Mouse (Mus musculus) liver, postnatal 0 days (tissue): ENCODE results near the gene Igf1. TPM values are rescaled to one million over a fixed set of nuclear protein-coding genes. Genes with fewer than 3 reads are reported as not detected.

ENCODE experiments used
- ATAC-seq: fragments of 200-750 bp; cut with Nextera tagmentation; 2 replicates; pipeline ENCODE4 v1.8.0; 2017; ENCODE audit warnings: mild to moderate bottlenecking, moderate library complexity
- DNase-seq: peaks from one replicate; pipeline ENCODE4 v3.0.0-alpha.2; 2016
- H3K27ac ChIP-seq: fragments of 300-500 bp; sonication (generic); 2 replicates; pipeline ENCODE4 v1.5.1; 2014; ENCODE audit warnings: antibody characterized with exemption, moderate library complexity, mild to moderate bottlenecking, low read depth
- H3K27me3 ChIP-seq: fragments of 300-500 bp; sonication (generic); 2 replicates; pipeline ENCODE4 v1.6.1; 2014; ENCODE audit warnings: low read length, control low read depth, mixed read lengths; ENCODE audit not compliant: insufficient read depth
- H3K36me3 ChIP-seq: fragments of 300-500 bp; sonication (generic); replicated peaks from 2 replicates; pipeline ENCODE4 v1.6.1; 2014; ENCODE audit warnings: mild to moderate bottlenecking, control low read depth, low read length, moderate library complexity, mixed read lengths; ENCODE audit not compliant: insufficient read depth
- H3K4me1 ChIP-seq: fragments of 300-500 bp; sonication (generic); 2 replicates; pipeline ENCODE4 v1.6.1; 2014; ENCODE audit warnings: antibody characterized with exemption, mild to moderate bottlenecking, control low read depth; ENCODE audit not compliant: insufficient read depth
- H3K4me2 ChIP-seq: fragments of 300-500 bp; sonication (generic); 2 replicates; pipeline ENCODE4 v1.6.1; 2014; ENCODE audit warnings: low read depth, mild to moderate bottlenecking, low read length, moderate library complexity, mixed read lengths
- H3K4me3 ChIP-seq: fragments of 300-500 bp; sonication (generic); 2 replicates; pipeline ENCODE4 v1.5.1; 2014; ENCODE audit warnings: low read depth, low read length
- H3K9ac ChIP-seq: fragments of 300-500 bp; sonication (generic); replicated peaks from 2 replicates; pipeline ENCODE4 v1.6.1; 2014; ENCODE audit warnings: mild to moderate bottlenecking, moderate library complexity
- H3K9me3 ChIP-seq: fragments of 300-500 bp; sonication (generic); 2 replicates; pipeline ENCODE4 v1.6.1; 2016; ENCODE audit warnings: mild to moderate bottlenecking, control low read depth, low read length, mixed read lengths
- CTCF ChIP-seq: sonication (generic); IDR thresholded peaks from 2 replicates; pipeline ENCODE4 v1.5.1; 2016; ENCODE audit warnings: antibody characterized with exemption, low read depth
- EP300 ChIP-seq: IDR thresholded peaks from 2 replicates; pipeline ENCODE4 v1.6.1; 2016; ENCODE audit warnings: antibody characterized with exemption, low read depth, mild to moderate bottlenecking
- WGBS: fragments of 180-500 bp; shearing (Covaris S2); extraction: QIAGEN DNeasy Blood & Tissue Kit; methylation state at CpG from one replicate; pipeline ENCODE4 v1.1.7; 2014; ENCODE audit not compliant: insufficient replicate concordance; 5-methylcytosine and 5-hydroxymethylcytosine counted together
- polyA plus RNA-seq: library from polyadenylated mRNA; unstranded; fragments of >200 nt; fragmentation: Nextera tagmentation; extraction: Ambion mirVana; gene quantifications from 2 replicates; pipeline ENCODE4 v1.2.1, GENCODE M21; 2015

The Igf1 gene
- polyA plus RNA-seq, 1 experiment from 2014 or later, result 34.1 TPM

DNA sequence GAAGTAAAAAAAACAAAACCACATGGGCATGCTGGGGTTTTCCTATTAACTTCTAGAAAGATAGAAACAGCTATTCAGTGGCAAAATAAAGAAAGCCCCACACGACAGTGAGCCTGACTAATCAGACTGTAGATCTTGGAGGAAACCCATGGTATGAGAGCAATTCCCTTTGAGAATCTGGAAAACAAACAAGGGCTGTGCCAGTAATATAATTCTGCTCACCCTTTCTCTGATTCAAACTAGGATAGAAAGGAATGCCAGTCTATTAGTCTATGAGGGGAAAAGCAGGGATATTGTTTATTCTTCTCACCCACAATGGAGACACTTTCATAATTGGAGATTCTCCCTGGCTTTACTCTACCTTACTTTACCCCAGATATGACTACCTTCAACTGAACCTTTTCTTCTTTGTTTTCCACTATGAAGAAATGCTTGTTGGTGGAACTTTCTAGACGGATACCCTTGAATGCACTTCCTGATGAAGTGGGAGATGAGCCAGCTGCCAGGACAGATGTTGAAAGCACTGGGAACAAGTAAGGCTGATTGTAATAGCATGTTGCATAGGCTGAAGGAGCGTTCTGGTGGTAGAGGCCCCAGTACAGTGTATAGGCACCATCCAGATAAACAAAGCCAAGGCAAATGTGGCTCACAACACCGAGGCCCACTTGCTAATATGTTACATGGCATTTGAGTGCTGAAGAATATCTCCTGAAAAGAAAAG lies 116.0 kb downstream of the Igf1 start:
- Histone ChIP-seq H3K36me3 (no peaks in the 10 kb centered on the region), H3K27ac (no peak overlapping the region), H3K9ac (no peak overlapping the region), H3K4me2 (no peak overlapping the region), H3K4me3 (no peak overlapping the region), H3K27me3 (no peaks in the 10 kb centered on the region), H3K9me3 (no peaks in the 10 kb centered on the region), H3K4me1 (no peaks in the 10 kb centered on the region)
- no peak for DNase-seq
- no peak for ATAC-seq
- WGBS, result 63% methylated on average over 4 of the region's 4 CpGs
- TF ChIP-seq CTCF (no peak), EP300 (no peak)

DNA sequence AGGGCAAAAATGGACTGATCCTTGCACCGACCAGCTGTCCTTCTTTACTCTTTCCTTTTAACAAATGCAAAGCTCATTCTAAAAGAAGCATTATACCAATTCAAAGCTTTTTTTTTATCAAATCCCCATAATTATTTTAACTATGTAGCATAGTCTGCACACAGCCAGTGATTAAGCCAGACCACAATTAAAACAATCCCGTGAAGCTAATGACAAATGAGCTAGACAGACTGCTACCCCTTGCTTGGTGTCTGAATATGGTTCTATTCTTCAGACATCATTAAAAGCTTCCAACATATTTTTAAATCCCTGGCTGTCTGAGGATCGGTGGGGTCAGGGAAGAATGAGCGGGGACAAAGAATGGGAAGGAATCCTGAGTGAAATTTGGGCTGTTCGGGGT lies 127.3 kb downstream of the Igf1 start:
- Histone ChIP-seq H3K9me3 (no peaks in the 10 kb centered on the region), H3K27ac (no peak overlapping the region), H3K36me3 (no peaks in the 10 kb centered on the region), H3K4me3 (no peak overlapping the region), H3K9ac (no peak overlapping the region), H3K27me3 (no peaks in the 10 kb centered on the region), H3K4me1 (no peaks in the 10 kb centered on the region), H3K4me2 (no peak overlapping the region)
- ATAC-seq, result no peak
- TF ChIP-seq CTCF, result no peak
- no peak for TF ChIP-seq EP300
- WGBS, result 82% methylated on average over 5 of the region's 5 CpGs
- no peak for DNase-seq

DNA sequence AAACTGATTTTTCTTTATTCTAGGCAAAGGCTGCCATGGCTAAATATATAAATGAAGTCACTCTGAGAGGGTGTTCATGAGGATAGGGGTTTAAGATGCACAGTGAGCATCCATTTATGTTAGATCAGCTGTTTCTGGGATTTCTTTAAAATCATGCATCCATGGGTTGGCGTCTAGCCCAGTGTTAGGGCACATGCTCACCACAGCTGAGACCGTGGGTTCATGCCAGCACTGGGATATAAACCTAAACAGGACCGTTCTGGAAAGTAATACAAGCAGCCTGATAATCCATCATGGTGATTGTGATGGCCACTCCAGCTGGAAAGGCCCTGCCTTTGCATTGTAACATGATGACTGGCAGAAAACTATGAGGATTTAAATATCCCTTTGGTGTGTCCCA lies 128.1 kb downstream of the Igf1 start:
- H3K4me3 ChIP-seq, result no peak overlapping the region
- no peak overlapping the region for H3K4me2 ChIP-seq
- DNase-seq (no peak), ATAC-seq (no peak)
- 75% methylated on average over 3 of the region's 3 CpGs for WGBS
- H3K36me3 ChIP-seq, result no peaks in the 10 kb centered on the region
- H3K9me3 ChIP-seq, result no peaks in the 10 kb centered on the region
- H3K27ac ChIP-seq, result no peak overlapping the region
- H3K4me1 ChIP-seq, result no peaks in the 10 kb centered on the region
- no peaks in the 10 kb centered on the region for H3K27me3 ChIP-seq
- no peak overlapping the region for H3K9ac ChIP-seq
- no peak for TF ChIP-seq CTCF

Other genes starting within 250 kb of the Igf1 start
- gene Pmch, start 232.8 kb downstream of the Igf1 start, polyA plus RNA-seq, result 0.31 TPM in 1 of 2 replicates, not detected in the other